Mouse (Mus musculus) intestine, postnatal 0 days (tissue): Measurements from ENCODE around the gene Bag5. TPM values are rescaled to one million over a fixed set of nuclear protein-coding genes. Genes with fewer than 3 reads are reported as not detected.

Experiments used
- ATAC-seq: fragments of 200-750 bp; cut with Nextera tagmentation; 2 replicates; pipeline ENCODE4 v1.8.0; 2017; ENCODE audit warnings: mild to moderate bottlenecking, moderate TSS enrichment, moderate library complexity
- H3K27ac ChIP-seq: fragments of 300-500 bp; sonication (generic); 2 replicates; pipeline ENCODE4 v1.5.1; 2014; ENCODE audit warnings: mild to moderate bottlenecking, low read depth, low read length, moderate library complexity
- H3K27me3 ChIP-seq: fragments of 300-500 bp; sonication (generic); replicated peaks from 2 replicates; pipeline ENCODE4 v1.6.1; 2014; ENCODE audit warnings: low read length, mixed read lengths; ENCODE audit not compliant: control insufficient read depth, insufficient read depth
- H3K36me3 ChIP-seq: fragments of 300-500 bp; sonication (generic); 2 replicates; pipeline ENCODE4 v1.6.1; 2014; ENCODE audit warnings: mild to moderate bottlenecking, moderate library complexity; ENCODE audit not compliant: control insufficient read depth, insufficient read depth
- H3K4me1 ChIP-seq: fragments of 300-500 bp; sonication (generic); replicated peaks from 2 replicates; pipeline ENCODE4 v1.6.1; 2014; ENCODE audit warnings: antibody characterized with exemption, low read length, mixed read lengths; ENCODE audit not compliant: control insufficient read depth, insufficient read depth
- H3K4me2 ChIP-seq: fragments of 300-500 bp; sonication (generic); replicated peaks from 2 replicates; pipeline ENCODE4 v1.6.1; 2014; ENCODE audit warnings: low read depth, mild to moderate bottlenecking, moderate library complexity
- H3K4me3 ChIP-seq: fragments of 300-500 bp; sonication (generic); 2 replicates; pipeline ENCODE4 v1.5.1; 2014; ENCODE audit warnings: low read depth, low read length
- H3K9ac ChIP-seq: fragments of 300-500 bp; sonication (generic); 2 replicates; pipeline ENCODE4 v1.6.1; 2014; ENCODE audit warnings: mild to moderate bottlenecking, low read depth, low read length
- H3K9me3 ChIP-seq: fragments of 300-500 bp; sonication (generic); 2 replicates; pipeline ENCODE4 v1.6.1; 2016; ENCODE audit warnings: mixed run types; ENCODE audit not compliant: control insufficient read depth
- CTCF ChIP-seq: sonication (generic); IDR thresholded peaks from 2 replicates; pipeline ENCODE4 v1.5.1; 2016; ENCODE audit warnings: low read depth, mild to moderate bottlenecking, control low read depth, antibody characterized with exemption, moderate library complexity
- WGBS: fragments of 180-500 bp; shearing (Covaris S2); extraction: QIAGEN DNeasy Blood & Tissue Kit; methylation state at CpG from one replicate; pipeline ENCODE4 v1.1.7; 2014; 5-methylcytosine and 5-hydroxymethylcytosine counted together
- polyA plus RNA-seq: library from polyadenylated mRNA; unstranded; fragments of >200 nt; fragmentation: Nextera tagmentation; extraction: Ambion mirVana; gene quantifications from 2 replicates; pipeline ENCODE4 v1.2.1, GENCODE M21; 2015

Bag5 gene
- polyA plus RNA-seq, 1 experiment from 2014 or later, result 29.6 TPM

DNA sequence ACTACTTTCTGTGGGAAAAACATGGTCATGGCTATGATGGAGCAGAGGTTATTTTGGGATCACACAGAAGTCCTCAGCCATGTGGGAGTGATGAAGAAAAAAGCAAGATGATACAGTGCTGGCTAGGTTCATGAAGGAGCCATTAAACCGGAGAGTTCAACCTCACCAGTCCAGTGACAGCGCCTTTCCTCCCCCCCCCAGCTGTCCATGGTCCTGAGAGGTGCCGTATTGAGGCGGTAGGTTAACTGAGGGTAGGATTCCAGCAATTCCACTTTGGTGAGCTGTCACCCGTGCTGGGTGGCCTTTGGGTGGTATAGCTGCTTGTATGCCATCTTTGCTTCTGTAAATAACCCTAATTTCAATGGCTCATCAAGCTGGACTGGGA, 43.6 kb upstream of the Bag5 start:
- H3K27ac ChIP-seq, result no peak overlapping the region
- no peak overlapping the region for H3K4me3 ChIP-seq
- ATAC-seq, result no peak
- 25% methylated on average over 5 of the region's 5 CpGs for WGBS
- H3K36me3 ChIP-seq, result no peaks in the 10 kb centered on the region
- peaks cover 4% of the 10 kb centered on the region; the same call in 1 of the 2 replicates for H3K4me1 ChIP-seq
- TF ChIP-seq CTCF, result no peak
- no peaks in the 10 kb centered on the region for H3K9me3 ChIP-seq
- H3K27me3 ChIP-seq, result no peaks in the 10 kb centered on the region
- no peak overlapping the region for H3K4me2 ChIP-seq
- no peak overlapping the region for H3K9ac ChIP-seq

DNA sequence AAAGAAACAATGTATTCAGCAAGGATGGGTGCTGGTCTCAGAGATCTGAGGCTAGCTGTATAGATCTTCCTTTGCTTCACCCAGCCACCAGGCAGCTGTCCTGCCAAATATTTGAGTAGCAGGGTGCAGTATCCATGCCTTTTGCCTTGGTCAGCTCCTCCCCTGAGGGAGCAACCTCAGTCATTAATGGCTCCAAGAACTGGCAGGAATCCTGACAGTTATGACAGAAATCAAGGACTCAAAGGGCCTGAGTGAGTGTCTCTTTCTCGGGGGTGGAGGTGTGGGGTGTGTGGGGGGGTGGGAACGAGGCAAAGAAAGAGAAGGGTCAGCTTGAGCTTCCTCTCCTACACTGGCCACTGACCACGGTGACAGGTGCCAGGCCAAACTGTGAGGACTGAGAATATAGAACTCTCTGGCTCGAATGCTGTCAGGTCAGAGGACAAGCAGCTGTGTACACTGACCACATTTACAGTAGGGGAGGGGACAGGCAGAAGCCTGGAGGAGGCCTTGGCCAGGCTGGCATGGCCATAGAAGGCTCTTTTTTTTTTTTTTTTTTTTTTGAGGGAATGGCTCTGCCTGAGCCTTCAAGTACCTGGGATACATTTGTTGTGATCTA, 43.1 kb upstream of the Bag5 start:
- Histone ChIP-seq H3K36me3 (no peaks in the 10 kb centered on the region), H3K9me3 (no peaks in the 10 kb centered on the region), H3K4me3 (no peak overlapping the region), H3K4me2 (no peak overlapping the region), H3K27me3 (no peaks in the 10 kb centered on the region), H3K27ac (no peak overlapping the region), H3K4me1 (peaks cover 4% of the 10 kb centered on the region; the same call in 1 of the 2 replicates), H3K9ac (no peak overlapping the region)
- TF ChIP-seq CTCF, result no peak
- 46% methylated on average over 4 of the region's 4 CpGs for WGBS
- ATAC-seq, result no peak

DNA sequence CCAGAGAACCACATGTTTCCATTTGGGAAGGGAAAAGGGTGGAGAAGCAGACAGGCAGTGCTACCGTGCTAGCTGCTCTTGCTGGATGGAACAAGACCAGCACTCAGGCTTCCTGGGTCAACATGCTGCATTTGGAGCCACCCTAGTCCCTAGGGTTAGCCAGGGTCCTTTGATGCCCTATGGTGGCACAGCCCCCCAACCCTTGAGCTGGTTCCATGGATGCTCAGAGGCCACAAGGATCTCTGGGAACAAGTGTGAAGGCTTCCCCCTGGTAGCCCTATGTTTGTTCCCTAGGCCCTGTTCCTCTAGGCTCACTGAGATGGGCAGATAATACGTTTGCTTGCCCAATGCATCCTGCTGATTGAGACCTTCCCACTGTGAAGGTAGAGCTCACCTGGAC, 42.2 kb upstream of the Bag5 start:
- 58% methylated on average over 2 of the region's 2 CpGs for WGBS
- Histone ChIP-seq H3K4me2 (no peak overlapping the region), H3K4me1 (peaks cover 4% of the 10 kb centered on the region; the same call in 1 of the 2 replicates), H3K4me3 (no peak overlapping the region), H3K36me3 (no peaks in the 10 kb centered on the region), H3K9ac (no peak overlapping the region), H3K27me3 (no peaks in the 10 kb centered on the region), H3K9me3 (no peaks in the 10 kb centered on the region), H3K27ac (no peak overlapping the region)
- no peak for ATAC-seq
- no peak for TF ChIP-seq CTCF

GRCm38 (mm10) chr12:111754710-111755109, 41.7 kb upstream of the Bag5 start:
- TF ChIP-seq CTCF, result no peak
- Histone ChIP-seq H3K4me2 (no peak overlapping the region), H3K9me3 (no peaks in the 10 kb centered on the region), H3K36me3 (no peaks in the 10 kb centered on the region), H3K9ac (no peak overlapping the region), H3K27me3 (no peaks in the 10 kb centered on the region), H3K4me1 (peaks cover 4% of the 10 kb centered on the region; the same call in 1 of the 2 replicates), H3K4me3 (no peak overlapping the region), H3K27ac (no peak overlapping the region)
- ATAC-seq, result no peak

DNA sequence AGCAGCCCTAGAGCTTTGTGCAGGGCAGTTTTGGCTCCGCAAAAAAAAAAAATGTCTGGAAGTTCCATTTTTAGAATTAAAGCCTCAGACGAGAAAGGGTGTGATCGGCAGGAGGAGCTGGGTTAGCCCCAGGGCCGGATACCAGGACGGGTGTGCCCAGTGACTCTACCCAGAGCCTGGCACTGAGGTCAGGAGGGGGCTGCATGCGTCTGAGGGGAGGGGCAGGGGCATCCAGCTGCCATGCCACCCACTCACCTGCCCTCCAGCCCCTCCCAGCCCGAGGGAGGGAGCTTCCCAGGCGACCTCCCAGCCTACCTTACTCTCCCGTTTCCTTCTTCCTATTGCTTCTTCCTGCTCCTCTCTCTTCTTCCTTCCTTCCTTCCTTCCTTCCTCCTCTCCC, 40.3 kb upstream of the Bag5 start:
- H3K4me3 ChIP-seq, result no peak overlapping the region
- 49% methylated on average over 9 of the region's 9 CpGs for WGBS
- no peaks in the 10 kb centered on the region for H3K9me3 ChIP-seq
- H3K36me3 ChIP-seq, result no peaks in the 10 kb centered on the region
- no peak for TF ChIP-seq CTCF
- H3K4me1 ChIP-seq, result peaks cover 4% of the 10 kb centered on the region; the same call in 1 of the 2 replicates
- no peak overlapping the region for H3K9ac ChIP-seq
- no peak overlapping the region for H3K27ac ChIP-seq
- no peaks in the 10 kb centered on the region for H3K27me3 ChIP-seq
- no peak for ATAC-seq
- H3K4me2 ChIP-seq, result no peak overlapping the region

DNA sequence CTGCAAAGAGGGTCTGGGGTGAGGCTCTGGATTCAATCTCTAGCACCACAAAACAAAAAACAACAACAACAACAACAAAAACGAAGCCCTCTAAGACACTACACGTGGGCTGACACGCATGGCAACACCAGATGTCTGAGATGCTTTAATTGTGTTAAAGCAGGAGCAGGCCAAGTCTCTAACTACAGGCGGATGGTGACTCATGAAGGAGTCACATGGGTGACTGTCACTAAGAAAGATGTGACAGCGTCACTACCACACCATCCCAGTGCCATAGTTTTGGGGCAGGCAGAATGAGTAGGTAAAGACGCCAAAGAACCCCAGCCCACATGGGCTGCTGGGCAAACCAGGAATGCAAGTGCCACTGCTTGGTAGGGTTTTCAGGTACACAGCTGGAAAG, 39.4 kb upstream of the Bag5 start:
- no peak overlapping the region for H3K27ac ChIP-seq
- WGBS, result 88% methylated on average over 6 of the region's 6 CpGs
- no peak overlapping the region for H3K9ac ChIP-seq

More for the DNA sequence above, 39.4 kb upstream of the Bag5 start:
- TF ChIP-seq CTCF, result no peak
- Histone ChIP-seq H3K4me3 (no peak overlapping the region), H3K4me1 (0 out of 2 replicates have a peak, but pooled peaks cover 4% of the 10 kb centered on the region), H3K27me3 (no peaks in the 10 kb centered on the region), H3K9me3 (no peaks in the 10 kb centered on the region), H3K36me3 (no peaks in the 10 kb centered on the region), H3K4me2 (no peak overlapping the region)
- no peak for ATAC-seq
